Mouse (Mus musculus) 3134 (cell line): ENCODE results near the gene 4930564D02Rik.

ENCODE experiments used
- DNase-seq: peaks from one replicate; pipeline ENCODE4 v3.0.0-alpha.2; 2011; ENCODE audit warnings: low spot score; ENCODE audit not compliant: insufficient read length; ENCODE audit errors: extremely low read depth

4930564D02Rik gene

DNA sequence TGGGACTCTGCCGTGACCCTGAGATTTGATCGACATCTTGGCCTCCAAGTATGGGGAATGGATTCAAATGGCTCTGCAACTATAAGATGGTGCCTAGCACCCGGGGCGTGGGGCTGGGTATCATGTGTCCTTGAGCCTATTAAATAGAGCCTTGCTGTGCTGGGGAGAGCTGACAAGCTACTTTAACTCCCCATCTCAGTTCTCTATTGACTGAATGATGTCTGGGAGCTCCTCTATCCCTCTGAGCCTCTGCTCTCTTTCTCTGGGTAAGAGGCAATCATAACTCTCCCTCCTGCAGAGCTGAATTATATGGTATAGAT lies 33.6 kb downstream of the 4930564D02Rik start:
- no peak for DNase-seq

DNA sequence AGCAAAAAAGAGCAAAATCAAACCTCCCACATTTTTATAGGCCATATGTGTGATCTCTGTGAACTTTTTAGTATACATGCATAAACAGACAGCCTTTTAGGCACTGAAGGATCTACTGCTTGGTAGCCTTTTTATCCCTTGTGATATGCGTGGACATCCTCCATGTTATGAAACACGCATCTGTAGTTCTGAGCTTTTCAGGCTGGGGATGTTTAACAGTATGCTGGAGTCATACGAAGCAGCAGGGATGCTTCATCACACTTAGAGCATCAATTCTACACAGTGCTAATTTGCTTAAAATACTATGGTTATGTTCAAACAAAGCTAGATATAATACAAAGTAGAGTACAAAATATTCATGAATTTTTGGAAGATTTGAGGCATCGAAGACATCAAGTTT lies 39.2 kb downstream of the 4930564D02Rik start:
- DNase-seq = no peak

DNA sequence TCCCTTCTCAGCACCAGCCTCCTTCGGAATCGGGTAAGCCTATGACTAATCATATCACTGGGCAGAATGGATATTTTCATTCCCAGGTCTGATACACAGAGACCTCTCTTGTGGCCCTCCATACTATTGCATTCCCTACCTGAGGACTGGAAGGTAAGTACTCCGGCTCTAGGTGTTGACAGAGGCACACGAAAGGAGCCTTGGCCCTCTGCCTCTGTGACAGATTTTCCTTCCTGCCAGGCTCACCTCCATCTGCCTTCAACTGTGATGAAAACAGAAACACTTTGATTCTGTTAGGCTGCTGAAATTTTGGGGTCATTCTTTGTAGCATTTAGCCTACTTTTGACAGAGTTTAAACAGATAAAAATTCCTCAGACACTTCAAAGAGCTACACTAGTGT lies 47.2 kb downstream of the 4930564D02Rik start:
- DNase-seq = no peak

DNA sequence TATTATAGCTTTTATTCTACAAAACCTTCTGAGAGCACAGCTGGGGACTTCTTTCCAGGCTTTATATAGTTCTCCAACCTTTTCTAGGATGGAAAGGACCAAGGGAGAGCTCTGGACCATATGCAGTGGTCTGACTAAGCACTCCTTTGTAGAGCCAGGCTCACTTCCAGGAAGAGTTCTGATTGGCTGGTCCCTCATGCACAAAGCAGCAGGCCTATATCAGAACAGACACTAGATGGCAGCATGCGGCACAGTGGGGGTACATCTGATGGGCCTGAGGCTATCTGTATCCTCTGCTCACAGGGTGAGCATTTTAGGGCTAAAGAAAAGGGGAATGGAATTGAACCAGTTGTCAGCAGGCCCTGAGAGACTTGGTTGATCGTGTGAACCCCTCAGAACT lies 47.6 kb downstream of the 4930564D02Rik start:
- peak; percentile 27 for DNase-seq

DNA sequence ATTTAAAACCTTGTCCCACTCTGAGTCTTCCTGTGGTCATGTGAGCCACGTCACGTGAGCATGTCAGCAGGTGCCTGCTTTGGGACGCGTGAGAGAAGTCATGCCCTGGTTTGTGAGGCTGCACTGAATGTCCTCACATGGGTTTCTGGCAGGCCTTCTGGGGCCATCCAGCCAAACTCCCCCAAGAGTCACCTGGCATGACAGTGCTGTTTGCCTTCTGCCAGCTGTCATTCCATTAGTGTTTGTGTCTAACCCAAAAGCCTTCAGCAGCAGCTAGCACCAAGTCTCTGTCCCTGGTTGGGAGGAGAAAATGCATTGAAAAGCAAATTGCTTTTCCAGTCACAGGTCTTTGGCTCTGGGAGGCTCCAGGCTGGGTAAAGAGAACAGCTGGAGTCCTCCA lies 50.0 kb downstream of the 4930564D02Rik start:
- DNase-seq = no peak

DNA sequence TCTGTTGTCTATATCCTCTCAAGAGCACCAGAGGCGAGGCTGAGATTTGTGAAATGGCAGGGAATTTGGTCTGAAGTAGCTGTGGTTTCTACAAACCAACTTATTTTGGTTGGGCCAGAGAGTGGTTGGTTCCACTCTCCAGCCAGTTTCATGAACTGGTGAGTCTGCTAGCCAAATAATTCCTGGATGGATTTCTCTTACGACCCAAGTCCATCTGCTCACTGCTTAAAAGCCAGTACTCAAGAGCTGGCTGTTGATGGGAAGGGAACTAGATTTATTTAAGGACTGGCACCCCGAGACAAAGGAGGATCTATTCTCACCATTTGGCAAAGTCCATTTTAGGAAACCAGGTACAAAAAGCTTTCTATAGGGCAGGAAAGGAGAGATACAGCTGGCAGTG lies 57.1 kb downstream of the 4930564D02Rik start:
- no peak for DNase-seq

DNA sequence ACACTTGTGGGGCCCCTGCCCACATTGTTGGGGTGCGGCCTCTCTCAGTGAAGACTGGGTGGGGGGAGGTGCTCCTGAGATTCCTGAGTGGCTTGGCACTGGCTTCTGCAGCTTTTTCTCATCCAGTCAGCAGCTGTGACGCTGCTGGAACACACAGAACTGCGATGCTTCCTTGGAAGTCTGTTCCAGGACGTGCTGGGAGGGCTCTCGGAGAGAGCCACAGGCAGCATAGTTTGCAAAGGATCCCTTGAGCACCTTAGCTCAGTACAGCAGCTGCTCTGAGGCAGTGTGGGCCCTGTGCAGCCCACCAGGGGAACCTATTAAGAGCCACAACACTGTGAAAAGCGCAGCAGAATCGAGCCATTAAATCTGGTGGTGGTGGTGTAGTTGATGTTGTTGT lies 61.2 kb downstream of the 4930564D02Rik start:
- peak; percentile 25 for DNase-seq
